Mouse (Mus musculus) small intestine, adult 10 weeks (tissue): ENCODE data around the gene Pcif1. TPM values are rescaled to one million over a fixed set of nuclear protein-coding genes. Genes with fewer than 3 reads are reported as not detected.

Experiments used
- polyA plus RNA-seq: library from polyadenylated mRNA; stranded (reverse); fragments of 350-450 nt; fragmentation: Illumina TruSeq; extraction: RNeasy Lipid Tissue Mini Kit (QIAGEN cat#74804); gene quantifications from one replicate; pipeline ENCODE4 v1.2.3, GENCODE M21; 2014; ENCODE audit warnings: low replicate concordance

Gene Pcif1
- 3.1 TPM for polyA plus RNA-seq

DNA sequence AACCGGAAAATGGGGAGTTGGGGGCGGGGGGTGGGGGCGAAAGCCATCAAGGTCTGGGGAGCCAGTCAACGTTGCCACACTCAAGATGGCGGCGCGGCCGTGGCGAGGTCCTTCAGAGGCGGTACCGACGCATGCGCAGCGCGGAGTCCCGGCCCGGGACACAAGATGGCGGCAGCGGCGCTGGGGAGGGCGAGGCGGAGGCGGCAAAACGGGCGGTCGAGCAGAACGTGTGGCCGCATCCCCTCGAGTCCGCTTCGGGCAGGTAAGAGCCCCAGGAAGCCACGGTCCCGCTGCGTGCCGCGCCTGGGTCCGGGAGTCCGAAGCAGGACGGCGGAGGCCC lies at the start of gene Pcif1:
Pcif1 (plus strand) TSS at position 77 of the 340 bp plus-strand sequence.

DNA sequence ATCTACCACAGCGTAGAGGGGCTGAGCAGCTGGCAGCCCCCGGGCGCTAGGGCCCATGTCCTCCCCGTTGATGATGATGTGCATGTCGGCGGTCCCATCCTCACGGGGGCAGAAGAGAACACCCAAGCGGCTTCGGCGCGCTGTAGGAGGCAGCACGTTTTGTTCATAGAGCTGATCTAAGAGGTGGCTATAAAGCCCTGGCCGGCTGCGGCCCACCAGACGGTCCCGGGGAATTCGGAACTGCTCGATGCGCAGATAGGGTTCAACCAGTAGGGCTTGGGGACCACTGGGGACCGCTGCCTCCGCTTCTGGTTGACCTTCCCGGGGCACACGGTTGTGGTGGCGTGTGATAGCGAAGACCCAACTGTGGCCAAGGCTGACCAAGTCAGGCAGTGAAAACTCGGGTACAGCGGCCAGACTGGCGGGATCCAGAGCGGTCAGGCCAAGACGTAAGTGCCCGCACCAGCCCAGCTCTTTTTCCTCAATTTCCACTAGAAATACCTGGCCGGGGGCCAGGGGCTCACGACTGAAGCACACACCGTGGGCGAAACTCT lies 46.3 kb upstream of the Pcif1 start, which contains the start of gene Ctsa:
Ctsa (plus strand) TSS at position 126 of the 554 bp plus-strand sequence.

DNA sequence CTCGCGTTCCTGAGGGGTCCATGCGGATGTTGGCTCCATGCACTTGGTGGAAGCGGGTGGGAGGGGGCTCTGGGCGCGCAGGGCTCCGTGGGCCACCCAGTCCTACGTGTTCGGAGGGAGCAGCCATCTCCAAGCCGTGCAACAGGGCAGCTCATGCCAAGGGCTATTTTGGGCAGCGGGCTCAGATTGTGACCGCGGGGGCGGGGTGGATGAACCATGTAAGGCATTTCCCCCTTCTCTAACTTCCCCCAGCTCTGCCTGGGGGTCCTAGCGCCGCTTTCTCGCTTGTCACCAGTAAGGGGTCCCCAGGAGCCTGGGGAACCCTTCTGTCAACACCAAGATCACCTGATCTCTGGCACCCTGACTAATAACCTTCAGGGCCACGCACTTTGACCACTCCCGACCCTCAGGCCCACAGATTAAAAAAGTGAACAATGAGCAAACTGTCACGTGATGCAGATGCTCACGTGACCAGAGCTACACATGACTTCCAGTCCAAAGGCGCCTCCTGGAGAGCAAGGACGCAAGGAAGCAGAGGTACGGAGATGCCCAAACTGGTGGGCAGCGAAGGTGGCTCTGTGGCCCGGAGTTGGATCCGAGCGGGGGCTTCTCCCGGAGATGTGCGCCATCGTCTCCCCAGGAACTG lies 45.7 kb upstream of the Pcif1 start, which contains the start of gene Neurl2:
Neurl2 (minus strand) TSS at position 143 of the 646 bp plus-strand sequence.

DNA sequence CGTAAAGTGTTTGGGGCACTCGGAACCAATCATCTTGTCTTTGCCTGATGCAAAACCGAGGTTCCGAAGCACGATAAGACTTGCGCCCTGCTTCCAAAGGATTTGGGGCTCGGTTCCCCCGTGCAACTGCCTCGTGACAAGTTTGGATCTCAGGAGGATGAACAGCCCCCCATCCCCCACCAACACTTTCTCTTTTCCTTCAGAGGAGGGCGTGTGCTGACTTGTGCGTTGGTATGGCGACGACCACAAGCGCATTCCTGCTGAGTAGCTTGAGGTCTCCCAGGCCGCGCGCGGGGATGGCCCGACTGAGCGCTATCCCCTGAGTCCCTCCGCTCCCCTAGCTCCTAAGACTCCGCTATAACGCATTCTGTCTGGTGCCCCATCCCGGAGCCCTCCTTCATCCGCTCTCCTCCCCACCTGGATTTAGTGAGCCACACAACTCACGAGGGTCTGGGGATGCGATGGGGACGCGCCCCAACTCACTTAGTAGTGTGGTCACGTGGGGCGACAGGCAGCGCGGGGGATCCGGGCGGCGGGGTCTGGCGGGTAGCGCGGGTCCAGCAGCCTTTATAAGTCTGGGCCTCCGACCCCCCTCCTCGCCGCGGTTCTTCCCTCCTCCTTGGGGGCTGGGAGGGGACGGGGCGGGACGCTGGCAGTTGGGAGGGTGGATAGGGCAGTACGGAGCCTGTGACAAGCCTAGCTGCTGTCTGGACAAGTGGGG lies 21.8 kb upstream of the Pcif1 start, which contains the start of gene Pltp:
Pltp (minus strand) TSS at position 611 of the 721 bp plus-strand sequence.

DNA sequence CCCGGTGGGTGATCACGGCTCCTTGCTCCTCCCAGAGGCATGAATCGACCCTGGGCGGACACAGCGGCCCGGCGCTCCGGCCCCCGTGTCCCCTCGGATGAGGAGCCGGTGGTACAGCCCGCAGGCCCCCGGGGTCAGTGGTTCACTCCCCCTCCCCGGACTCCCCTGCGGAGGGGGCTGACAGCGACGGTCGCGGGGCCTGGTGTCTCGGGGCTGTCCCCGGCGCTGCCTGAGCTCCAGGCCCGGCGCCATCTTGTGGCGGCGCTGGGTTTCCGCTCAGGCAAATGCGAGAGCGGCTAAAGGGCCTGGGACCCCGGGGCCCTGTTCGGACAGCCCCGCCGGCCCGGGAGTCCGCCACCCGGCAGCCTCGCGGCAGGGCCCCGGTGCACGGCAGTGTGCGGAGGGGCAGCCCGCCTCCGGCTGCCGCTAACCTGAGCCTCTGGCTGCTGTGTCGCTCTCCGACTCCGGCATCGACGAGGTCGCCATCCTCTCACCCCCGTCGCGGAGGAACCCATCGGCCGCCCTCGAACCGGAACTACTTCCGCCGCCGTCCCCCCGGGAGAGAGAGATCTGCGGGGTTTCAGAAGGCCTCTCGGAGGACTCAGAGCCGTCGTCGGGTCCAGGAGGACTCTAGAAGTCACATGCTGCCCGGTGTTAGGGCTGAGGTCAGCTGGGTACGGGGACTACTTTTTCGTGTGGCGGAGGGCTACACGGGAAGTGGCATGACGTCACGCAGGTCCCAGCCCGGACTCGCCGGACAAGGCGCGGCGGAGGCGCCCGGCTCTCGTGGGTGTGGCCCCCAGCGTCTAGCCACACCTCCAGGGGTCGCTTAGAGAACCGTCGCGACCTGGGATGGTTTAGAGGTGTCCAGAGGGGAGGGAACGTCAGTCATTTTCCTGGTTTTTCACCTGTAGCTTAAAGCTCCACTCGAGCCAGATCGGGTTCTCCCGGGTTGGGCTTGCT lies 32.3 kb downstream of the Pcif1 start, which contains the start of gene Zfp335:
Zfp335 (minus strand) TSS at position 672 of the 963 bp plus-strand sequence.

DNA sequence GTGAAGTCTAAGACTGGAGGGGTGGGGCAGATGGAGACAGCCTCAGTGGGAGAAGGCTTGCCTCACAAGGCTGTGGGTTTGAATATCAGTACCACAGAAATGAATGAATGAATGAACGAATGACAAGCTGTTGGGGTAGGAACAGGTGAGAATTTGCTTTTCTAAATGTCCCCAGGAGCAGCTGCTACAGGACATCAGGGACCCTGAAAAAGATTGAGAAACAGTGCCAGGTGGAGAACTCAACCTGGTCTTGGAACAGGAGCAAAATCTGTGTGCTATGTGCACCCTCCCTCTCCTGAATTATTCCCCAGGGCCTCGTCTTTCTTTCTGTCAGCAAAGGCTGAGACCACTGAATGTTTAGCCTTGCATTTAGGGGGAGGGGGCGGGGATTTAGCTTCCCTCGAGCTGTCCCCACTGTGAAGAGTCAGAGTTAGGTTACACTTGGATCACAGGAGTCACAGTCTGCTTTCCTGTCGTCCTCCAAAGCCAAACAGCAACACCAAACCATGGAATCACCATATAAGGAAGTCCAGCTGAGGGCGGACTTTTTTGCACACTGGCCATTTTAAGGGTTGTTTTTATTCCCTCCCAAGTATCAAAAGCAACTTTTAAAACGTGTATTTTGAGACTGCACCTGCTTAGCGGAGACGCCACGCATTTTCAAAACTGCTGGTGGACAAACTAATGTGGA lies 61.2 kb downstream of the Pcif1 start, which contains the start of gene Mmp9:
Mmp9 (plus strand) TSS at position 641 of the 691 bp plus-strand sequence.

Other genes with a start within 250 kb of the Pcif1 start
- 1.9 TPM for gene Wfdc16, start 240.5 kb upstream of the Pcif1 start, polyA plus RNA-seq
- not detected for gene Wfdc10, start 223.3 kb upstream of the Pcif1 start, polyA plus RNA-seq
- not detected for gene Wfdc9, start 222.7 kb upstream of the Pcif1 start, polyA plus RNA-seq
- not detected for gene Wfdc11, start 205.2 kb upstream of the Pcif1 start, polyA plus RNA-seq
- gene Wfdc13, start 194.2 kb upstream of the Pcif1 start, polyA plus RNA-seq: not detected
- gene Spint4, start 180.8 kb upstream of the Pcif1 start, polyA plus RNA-seq: not detected
- gene Spint5, start 164.0 kb upstream of the Pcif1 start, polyA plus RNA-seq: not detected
- gene Wfdc3, start 133.4 kb upstream of the Pcif1 start, polyA plus RNA-seq: 0.71 TPM
- gene Dnttip1, start 133.3 kb upstream of the Pcif1 start, polyA plus RNA-seq: 3.3 TPM
- 13.1 TPM for gene Ube2c, start 109.4 kb upstream of the Pcif1 start, polyA plus RNA-seq
- gene Tnnc2, start 99.3 kb upstream of the Pcif1 start, polyA plus RNA-seq: not detected
- 1.2 TPM for gene Snx21, start 93.5 kb upstream of the Pcif1 start, polyA plus RNA-seq
- gene Acot8, start 74.4 kb upstream of the Pcif1 start, polyA plus RNA-seq: 2.0 TPM
- gene Zswim3, start 74.2 kb upstream of the Pcif1 start, polyA plus RNA-seq: 1.6 TPM
- 1.1 TPM for gene Zswim1, start 56.6 kb upstream of the Pcif1 start, polyA plus RNA-seq
- gene Spata25, start 50.8 kb upstream of the Pcif1 start, polyA plus RNA-seq: not detected
- gene Ctsa, start 46.4 kb upstream of the Pcif1 start, polyA plus RNA-seq: 26.4 TPM
- not detected for gene Neurl2, start 45.8 kb upstream of the Pcif1 start, polyA plus RNA-seq
- 0.30 TPM for gene Pltp, start 21.6 kb upstream of the Pcif1 start, polyA plus RNA-seq
- 0.15 TPM for gene Zfp335, start 32.5 kb downstream of the Pcif1 start, polyA plus RNA-seq
- 12.7 TPM for gene Mmp9, start 61.5 kb downstream of the Pcif1 start, polyA plus RNA-seq
- not detected for gene Slc12a5, start 81.5 kb downstream of the Pcif1 start, polyA plus RNA-seq
- gene Ncoa5, start 155.6 kb downstream of the Pcif1 start, polyA plus RNA-seq: 5.7 TPM
- gene Cd40, start 176.3 kb downstream of the Pcif1 start, polyA plus RNA-seq: 0.89 TPM
- not detected for gene 1700025C18Rik, start 211.4 kb downstream of the Pcif1 start, polyA plus RNA-seq